Mouse (Mus musculus): ENCODE results near the gene Zfand3. TPM values are rescaled to one million over a fixed set of nuclear protein-coding genes. Genes with fewer than 3 reads are reported as not detected.

The Zfand3 gene
- polyA plus RNA-seq, 1 experiment from 2014 or later: 34.2 TPM

- Histone ChIP-seq H3K4me3 (replicated peaks; ENCODE audit: low read length) (no peak overlapping the region), H3K4me2 (ENCODE audit: low read depth, low read length) (no peak overlapping the region), H3K9ac (ENCODE audit: low read length) (no peak overlapping the region), H3K9me3 (replicated peaks; ENCODE audit: control insufficient read depth, low read length) (no peaks in the 10 kb centered on the region), H3K27me3 (ENCODE audit: control insufficient read depth, insufficient read depth, low read length) (no peaks in the 10 kb centered on the region), H3K4me1 (ENCODE audit: control insufficient read depth, insufficient read depth, low read length) (peaks cover 7% of the 10 kb centered on the region), H3K27ac (ENCODE audit: low read length) (no peak overlapping the region), H3K36me3 (ENCODE audit: control insufficient read depth, insufficient read depth, low read length) (no peaks in the 10 kb centered on the region)
- no peak for ATAC-seq (ENCODE audit: insufficient read depth, low FRiP score)
- WGBS: 86% methylated on average over 3 of the region's 3 CpGs
Measured at GRCm38 (mm10) chr17:30069776-30070175, 65.2 kb downstream of the Zfand3 start.

- ATAC-seq (ENCODE audit: insufficient read depth, low FRiP score): no peak
- no peaks in the 10 kb centered on the region for H3K36me3 ChIP-seq (ENCODE audit: control insufficient read depth, insufficient read depth, low read length)
- WGBS: 67% methylated on average over 5 of the region's 5 CpGs
- no peaks in the 10 kb centered on the region for H3K27me3 ChIP-seq (ENCODE audit: control insufficient read depth, insufficient read depth, low read length)
- H3K9me3 ChIP-seq (replicated peaks; ENCODE audit: control insufficient read depth, low read length): no peaks in the 10 kb centered on the region
- no peak overlapping the region for H3K9ac ChIP-seq (ENCODE audit: low read length)
- peaks cover 7% of the 10 kb centered on the region for H3K4me1 ChIP-seq (ENCODE audit: control insufficient read depth, insufficient read depth, low read length)
- H3K27ac ChIP-seq (ENCODE audit: low read length): no peak overlapping the region
- no peak overlapping the region for H3K4me2 ChIP-seq (ENCODE audit: low read depth, low read length)
- H3K4me3 ChIP-seq (replicated peaks; ENCODE audit: low read length): no peak overlapping the region
Measured at GRCm38 (mm10) chr17:30070631-30071030, 66.1 kb downstream of the Zfand3 start.

GRCm38 (mm10) chr17:30072613-30073012 lies 68.1 kb downstream of the Zfand3 start:
- Histone ChIP-seq H3K4me1 (ENCODE audit: control insufficient read depth, insufficient read depth, low read length) (peaks cover 7% of the 10 kb centered on the region), H3K27me3 (ENCODE audit: control insufficient read depth, insufficient read depth, low read length) (no peaks in the 10 kb centered on the region), H3K27ac (ENCODE audit: low read length) (no peak overlapping the region), H3K4me3 (replicated peaks; ENCODE audit: low read length) (no peak overlapping the region), H3K36me3 (ENCODE audit: control insufficient read depth, insufficient read depth, low read length) (no peaks in the 10 kb centered on the region), H3K9me3 (replicated peaks; ENCODE audit: control insufficient read depth, low read length) (no peaks in the 10 kb centered on the region), H3K9ac (ENCODE audit: low read length) (no peak overlapping the region), H3K4me2 (ENCODE audit: low read depth, low read length) (no peak overlapping the region)
- ATAC-seq (ENCODE audit: insufficient read depth, low FRiP score): no peak
- 78% methylated on average over 3 of the region's 3 CpGs for WGBS

- H3K4me2 ChIP-seq (ENCODE audit: low read depth, low read length): no peak overlapping the region
- no peaks in the 10 kb centered on the region for H3K27me3 ChIP-seq (ENCODE audit: control insufficient read depth, insufficient read depth, low read length)
- 46% methylated on average over 5 of the region's 5 CpGs for whole genome bisulfite sequencing
- peak overlapping the region; percentile 17 for H3K27ac ChIP-seq (ENCODE audit: low read length)
- no peaks in the 10 kb centered on the region for H3K36me3 ChIP-seq (ENCODE audit: control insufficient read depth, insufficient read depth, low read length)
- no peaks in the 10 kb centered on the region for H3K9me3 ChIP-seq (replicated peaks; ENCODE audit: control insufficient read depth, low read length)
- peaks cover 7% of the 10 kb centered on the region for H3K4me1 ChIP-seq (ENCODE audit: control insufficient read depth, insufficient read depth, low read length)
- no peak overlapping the region for H3K9ac ChIP-seq (ENCODE audit: low read length)
- H3K4me3 ChIP-seq (replicated peaks; ENCODE audit: low read length): no peak overlapping the region
- ATAC-seq (ENCODE audit: insufficient read depth, low FRiP score): no peak
Measured at GRCm38 (mm10) chr17:30075896-30076295, 71.4 kb downstream of the Zfand3 start.

GRCm38 (mm10) chr17:30084007-30084406 lies 79.5 kb downstream of the Zfand3 start:
- H3K36me3 ChIP-seq (ENCODE audit: control insufficient read depth, insufficient read depth, low read length): 0 out of 2 replicates have a peak, but pooled peaks cover 3% of the 10 kb centered on the region
- no peaks in the 10 kb centered on the region for H3K9me3 ChIP-seq (replicated peaks; ENCODE audit: control insufficient read depth, low read length)
- peaks cover 4% of the 10 kb centered on the region; the same call in 1 of the 2 replicates for H3K4me1 ChIP-seq (ENCODE audit: control insufficient read depth, insufficient read depth, low read length)
- 63% methylated on average over 4 of the region's 4 CpGs for WGBS
- no peak overlapping the region for H3K4me3 ChIP-seq (replicated peaks; ENCODE audit: low read length)
- H3K27ac ChIP-seq (ENCODE audit: low read length): no peak overlapping the region
- H3K4me2 ChIP-seq (ENCODE audit: low read depth, low read length): no peak overlapping the region
- no peak overlapping the region for H3K9ac ChIP-seq (ENCODE audit: low read length)
- no peaks in the 10 kb centered on the region for H3K27me3 ChIP-seq (ENCODE audit: control insufficient read depth, insufficient read depth, low read length)
- no peak for ATAC-seq (ENCODE audit: insufficient read depth, low FRiP score)

- H3K4me3 ChIP-seq (replicated peaks; ENCODE audit: low read length): no peak overlapping the region
- 75% methylated on average over 7 of the region's 7 CpGs for WGBS
- H3K36me3 ChIP-seq (ENCODE audit: control insufficient read depth, insufficient read depth, low read length): 0 out of 2 replicates have a peak, but pooled peaks cover 3% of the 10 kb centered on the region
- ATAC-seq (ENCODE audit: insufficient read depth, low FRiP score): no peak
- no peaks in the 10 kb centered on the region for H3K9me3 ChIP-seq (replicated peaks; ENCODE audit: control insufficient read depth, low read length)
- no peak overlapping the region for H3K9ac ChIP-seq (ENCODE audit: low read length)
- H3K27ac ChIP-seq (ENCODE audit: low read length): no peak overlapping the region
- H3K4me1 ChIP-seq (ENCODE audit: control insufficient read depth, insufficient read depth, low read length): peaks cover 6% of the 10 kb centered on the region; the same call in 1 of the 2 replicates
- no peak overlapping the region for H3K4me2 ChIP-seq (ENCODE audit: low read depth, low read length)
- H3K27me3 ChIP-seq (ENCODE audit: control insufficient read depth, insufficient read depth, low read length): no peaks in the 10 kb centered on the region
Measured at GRCm38 (mm10) chr17:30086695-30087094, 82.2 kb downstream of the Zfand3 start.

- no peak overlapping the region for H3K4me2 ChIP-seq (ENCODE audit: low read depth, low read length)
- no peak for ATAC-seq (ENCODE audit: insufficient read depth, low FRiP score)
- WGBS: 91% methylated on average over 3 of the region's 3 CpGs
- H3K9ac ChIP-seq (ENCODE audit: low read length): no peak overlapping the region
- no peaks in the 10 kb centered on the region for H3K36me3 ChIP-seq (ENCODE audit: control insufficient read depth, insufficient read depth, low read length)
- H3K27ac ChIP-seq (ENCODE audit: low read length): no peak overlapping the region
- H3K27me3 ChIP-seq (ENCODE audit: control insufficient read depth, insufficient read depth, low read length): no peaks in the 10 kb centered on the region
- H3K4me3 ChIP-seq (replicated peaks; ENCODE audit: low read length): no peak overlapping the region
- no peaks in the 10 kb centered on the region for H3K9me3 ChIP-seq (replicated peaks; ENCODE audit: control insufficient read depth, low read length)
- peaks cover 6% of the 10 kb centered on the region; the same call in 1 of the 2 replicates for H3K4me1 ChIP-seq (ENCODE audit: control insufficient read depth, insufficient read depth, low read length)
Measured at GRCm38 (mm10) chr17:30088431-30088830, 83.9 kb downstream of the Zfand3 start.

GRCm38 (mm10) chr17:30090416-30090815 lies 85.9 kb downstream of the Zfand3 start:
- no peak for ATAC-seq (ENCODE audit: insufficient read depth, low FRiP score)
- H3K9me3 ChIP-seq (replicated peaks; ENCODE audit: control insufficient read depth, low read length): no peaks in the 10 kb centered on the region; the same call in 1 of the 2 replicates
- no peaks in the 10 kb centered on the region for H3K36me3 ChIP-seq (ENCODE audit: control insufficient read depth, insufficient read depth, low read length)
- WGBS: 73% methylated on average over 3 of the region's 3 CpGs
- no peak overlapping the region for H3K9ac ChIP-seq (ENCODE audit: low read length)
- no peak overlapping the region for H3K4me2 ChIP-seq (ENCODE audit: low read depth, low read length)
- no peaks in the 10 kb centered on the region for H3K27me3 ChIP-seq (ENCODE audit: control insufficient read depth, insufficient read depth, low read length)
- no peak overlapping the region for H3K4me3 ChIP-seq (replicated peaks; ENCODE audit: low read length)
- no peak overlapping the region for H3K27ac ChIP-seq (ENCODE audit: low read length)
- 0 out of 2 replicates have a peak, but pooled peaks cover 2% of the 10 kb centered on the region for H3K4me1 ChIP-seq (ENCODE audit: control insufficient read depth, insufficient read depth, low read length)

- 0 out of 2 replicates have a peak, but pooled peaks cover 5% of the 10 kb centered on the region for H3K4me1 ChIP-seq (ENCODE audit: control insufficient read depth, insufficient read depth, low read length)
- no peak overlapping the region for H3K27ac ChIP-seq (ENCODE audit: low read length)
- no peaks in the 10 kb centered on the region; the same call in 1 of the 2 replicates for H3K36me3 ChIP-seq (ENCODE audit: control insufficient read depth, insufficient read depth, low read length)
- no peak overlapping the region for H3K9ac ChIP-seq (ENCODE audit: low read length)
- no peak overlapping the region for H3K4me2 ChIP-seq (ENCODE audit: low read depth, low read length)
- no peak overlapping the region for H3K4me3 ChIP-seq (replicated peaks; ENCODE audit: low read length)
- H3K9me3 ChIP-seq (replicated peaks; ENCODE audit: control insufficient read depth, low read length): no peaks in the 10 kb centered on the region; the same call in 1 of the 2 replicates
- ATAC-seq (ENCODE audit: insufficient read depth, low FRiP score): no peak
- WGBS: 86% methylated on average over 2 of the region's 2 CpGs
- H3K27me3 ChIP-seq (ENCODE audit: control insufficient read depth, insufficient read depth, low read length): no peaks in the 10 kb centered on the region
Measured at GRCm38 (mm10) chr17:30093148-30093749, 88.7 kb downstream of the Zfand3 start.

All from stomach, embryonic 16.5 days (tissue).